Mouse (Mus musculus): ENCODE data around the gene Slc38a5. TPM values are rescaled to one million over a fixed set of nuclear protein-coding genes. Genes with fewer than 3 reads are reported as not detected.
A peak's percentile ranks its signal among the peaks of the same experiment; 100 is the strongest.
"Not testable (repeated sequence)": the region's sequence is repeated elsewhere in the genome, so short reads cannot be mapped to it uniquely, and the experiment has no call there.

The Slc38a5 gene
- polyA plus RNA-seq, 1 experiment, result 0.63 TPM

GRCm38 (mm10) chrX:8264222-8264621, 6.7 kb upstream of the Slc38a5 start:
- no peaks in the 10 kb centered on the region for H3K4me1 ChIP-seq (ENCODE audit: control insufficient read depth, insufficient read depth, low read length)
- no peak overlapping the region for H3K9ac ChIP-seq (ENCODE audit: low read depth, poor library complexity, severe bottlenecking)
- TF ChIP-seq CTCF (IDR thresholded peaks at IDR 0.05; ENCODE audit: low read depth, low read length), result no peak
- TF ChIP-seq EP300 (IDR thresholded peaks at IDR 0.05; ENCODE audit: insufficient read depth, low read depth, low read length), result no peak
- no peak for TF ChIP-seq POLR2A (IDR thresholded peaks at IDR 0.05; ENCODE audit: insufficient read depth, low read length)
- H3K4me3 ChIP-seq (ENCODE audit: low read depth, low read length), result no peak overlapping the region
- no peaks in the 10 kb centered on the region for H3K9me3 ChIP-seq (replicated peaks; ENCODE audit: control insufficient read depth, insufficient read depth, low read length, poor library complexity, severe bottlenecking)
- no peaks in the 10 kb centered on the region for H3K27me3 ChIP-seq (ENCODE audit: control insufficient read depth, insufficient read depth, low read length, poor library complexity, severe bottlenecking)
- no peak overlapping the region for H3K27ac ChIP-seq (ENCODE audit: insufficient read depth, low read length)
- no peaks in the 10 kb centered on the region for H3K36me3 ChIP-seq (ENCODE audit: control insufficient read depth, insufficient read depth, low read length, poor library complexity, severe bottlenecking)

- Histone ChIP-seq H3K9ac (ENCODE audit: low read depth, poor library complexity, severe bottlenecking) (no peak overlapping the region), H3K36me3 (ENCODE audit: control insufficient read depth, insufficient read depth, low read length, poor library complexity, severe bottlenecking) (no peaks in the 10 kb centered on the region), H3K4me3 (ENCODE audit: low read depth, low read length) (no peak overlapping the region), H3K27me3 (ENCODE audit: control insufficient read depth, insufficient read depth, low read length, poor library complexity, severe bottlenecking) (no peaks in the 10 kb centered on the region), H3K9me3 (replicated peaks; ENCODE audit: control insufficient read depth, insufficient read depth, low read length, poor library complexity, severe bottlenecking) (no peaks in the 10 kb centered on the region), H3K4me1 (ENCODE audit: control insufficient read depth, insufficient read depth, low read length) (no peaks in the 10 kb centered on the region), H3K27ac (ENCODE audit: insufficient read depth, low read length) (no peak overlapping the region)
- no peak for TF ChIP-seq EP300 (IDR thresholded peaks at IDR 0.05; ENCODE audit: insufficient read depth, low read depth, low read length)
- TF ChIP-seq CTCF (IDR thresholded peaks at IDR 0.05; ENCODE audit: low read depth, low read length), result no peak
- no peak for TF ChIP-seq POLR2A (IDR thresholded peaks at IDR 0.05; ENCODE audit: insufficient read depth, low read length)
These were observed 1.1 kb downstream of the Slc38a5 start for GRCm38 (mm10) chrX:8272000-8272399.

GRCm38 (mm10) chrX:8274056-8274455, 3.1 kb downstream of the Slc38a5 start:
- H3K36me3 ChIP-seq (ENCODE audit: control insufficient read depth, insufficient read depth, low read length, poor library complexity, severe bottlenecking), result no peaks in the 10 kb centered on the region

GRCm38 (mm10) chrX:8288621-8289020, 17.7 kb downstream of the Slc38a5 start:
- TF ChIP-seq POLR2A (IDR thresholded peaks at IDR 0.05; ENCODE audit: insufficient read depth, low read length) (no peak), EP300 (IDR thresholded peaks at IDR 0.05; ENCODE audit: insufficient read depth, low read depth, low read length) (no peak), CTCF (IDR thresholded peaks at IDR 0.05; ENCODE audit: low read depth, low read length) (no peak)
- no peaks in the 10 kb centered on the region for H3K36me3 ChIP-seq (ENCODE audit: control insufficient read depth, insufficient read depth, low read length, poor library complexity, severe bottlenecking)
- no peaks in the 10 kb centered on the region for H3K9me3 ChIP-seq (replicated peaks; ENCODE audit: control insufficient read depth, insufficient read depth, low read length, poor library complexity, severe bottlenecking)
- no peak overlapping the region for H3K4me3 ChIP-seq (ENCODE audit: low read depth, low read length)
- H3K27me3 ChIP-seq (ENCODE audit: control insufficient read depth, insufficient read depth, low read length, poor library complexity, severe bottlenecking), result no peaks in the 10 kb centered on the region
- H3K9ac ChIP-seq (ENCODE audit: low read depth, poor library complexity, severe bottlenecking), result no peak overlapping the region
- H3K27ac ChIP-seq (ENCODE audit: insufficient read depth, low read length), result no peak overlapping the region
- H3K4me1 ChIP-seq (ENCODE audit: control insufficient read depth, insufficient read depth, low read length), result no peaks in the 10 kb centered on the region

More at GRCm38 (mm10) chrX:8274056-8274455, 3.1 kb downstream of the Slc38a5 start:
- Histone ChIP-seq H3K9me3 (replicated peaks; ENCODE audit: control insufficient read depth, insufficient read depth, low read length, poor library complexity, severe bottlenecking) (no peaks in the 10 kb centered on the region), H3K27ac (ENCODE audit: insufficient read depth, low read length) (no peak overlapping the region), H3K4me3 (ENCODE audit: low read depth, low read length) (no peak overlapping the region), H3K9ac (ENCODE audit: low read depth, poor library complexity, severe bottlenecking) (no peak overlapping the region), H3K27me3 (ENCODE audit: control insufficient read depth, insufficient read depth, low read length, poor library complexity, severe bottlenecking) (no peaks in the 10 kb centered on the region), H3K4me1 (ENCODE audit: control insufficient read depth, insufficient read depth, low read length) (no peaks in the 10 kb centered on the region)
- TF ChIP-seq EP300 (IDR thresholded peaks at IDR 0.05; ENCODE audit: insufficient read depth, low read depth, low read length) (no peak), CTCF (IDR thresholded peaks at IDR 0.05; ENCODE audit: low read depth, low read length) (no peak), POLR2A (IDR thresholded peaks at IDR 0.05; ENCODE audit: insufficient read depth, low read length) (no peak)

GRCm38 (mm10) chrX:8309302-8309701, 38.4 kb downstream of the Slc38a5 start:
- Histone ChIP-seq H3K9me3 (replicated peaks; ENCODE audit: control insufficient read depth, insufficient read depth, low read length, poor library complexity, severe bottlenecking) (no peaks in the 10 kb centered on the region), H3K4me3 (ENCODE audit: low read depth, low read length) (no peak overlapping the region), H3K9ac (ENCODE audit: low read depth, poor library complexity, severe bottlenecking) (no peak overlapping the region), H3K27me3 (ENCODE audit: control insufficient read depth, insufficient read depth, low read length, poor library complexity, severe bottlenecking) (no peaks in the 10 kb centered on the region), H3K4me1 (ENCODE audit: control insufficient read depth, insufficient read depth, low read length) (no peaks in the 10 kb centered on the region), H3K36me3 (ENCODE audit: control insufficient read depth, insufficient read depth, low read length, poor library complexity, severe bottlenecking) (no peaks in the 10 kb centered on the region), H3K27ac (ENCODE audit: insufficient read depth, low read length) (no peak overlapping the region)
- TF ChIP-seq POLR2A (IDR thresholded peaks at IDR 0.05; ENCODE audit: insufficient read depth, low read length) (no peak), EP300 (IDR thresholded peaks at IDR 0.05; ENCODE audit: insufficient read depth, low read depth, low read length) (no peak), CTCF (IDR thresholded peaks at IDR 0.05; ENCODE audit: low read depth, low read length) (no peak)

- not testable (repeated sequence) for H3K9ac ChIP-seq (ENCODE audit: low read depth, poor library complexity, severe bottlenecking); H3K27me3 ChIP-seq (ENCODE audit: control insufficient read depth, insufficient read depth, low read length, poor library complexity, severe bottlenecking); H3K4me1 ChIP-seq (ENCODE audit: control insufficient read depth, insufficient read depth, low read length); H3K36me3 ChIP-seq (ENCODE audit: control insufficient read depth, insufficient read depth, low read length, poor library complexity, severe bottlenecking); H3K27ac ChIP-seq (ENCODE audit: insufficient read depth, low read length); H3K4me3 ChIP-seq (ENCODE audit: low read depth, low read length); H3K9me3 ChIP-seq (replicated peaks; ENCODE audit: control insufficient read depth, insufficient read depth, low read length, poor library complexity, severe bottlenecking)
- peak; percentile 73 for TF ChIP-seq CTCF (IDR thresholded peaks at IDR 0.05; ENCODE audit: low read depth, low read length)
These were observed 44.0 kb downstream of the Slc38a5 start for GRCm38 (mm10) chrX:8314905-8315304.

Data from ES-Bruce4 (cell line).